Mouse (Mus musculus) lung, adult 2 months (tissue): Measurements from ENCODE around the gene Nr4a1. TPM values are rescaled to one million over a fixed set of nuclear protein-coding genes. Genes with fewer than 3 reads are reported as not detected.

Experiments used
- DNase-seq: peaks from one replicate; pipeline ENCODE4 v3.0.0; 2022
- H3K4me1 ChIP-seq: fragments of 200-500 bp; 2 replicates; pipeline ENCODE4 v1.6.1; 2011; ENCODE audit warnings: low read length; ENCODE audit not compliant: control insufficient read depth, insufficient read depth
- H3K4me3 ChIP-seq: fragments of 200-500 bp; replicated peaks from 2 replicates; pipeline ENCODE3; 2011; ENCODE audit warnings: low read depth, mild to moderate bottlenecking, control low read depth, low read length; ENCODE audit errors: extremely low read depth
- CTCF ChIP-seq: fragments of 200-500 bp; IDR thresholded peaks from 2 replicates; pipeline ENCODE4 v1.5.1; 2011; ENCODE audit warnings: mild to moderate bottlenecking, low read length, control low read depth; ENCODE audit not compliant: insufficient read depth
- POLR2A ChIP-seq: fragments of 200-500 bp; IDR thresholded peaks from 2 replicates; pipeline ENCODE4 v1.6.1; 2011; ENCODE audit warnings: low read depth, mild to moderate bottlenecking, control low read depth, low read length, borderline replicate concordance; ENCODE audit errors: extremely low read depth
- WGBS: fragments of 180-500 bp; shearing (Covaris S2); methylation state at CpG from one replicate; pipeline ENCODE4 v1.1.7; 2018; 5-methylcytosine and 5-hydroxymethylcytosine counted together
- polyA plus RNA-seq: library from polyadenylated mRNA; depleted of rRNA; stranded (reverse); fragments of >200 nt; gene quantifications from 2 replicates; pipeline ENCODE4 v1.2.3, GENCODE M21; 2012

The Nr4a1 gene
- polyA plus RNA-seq, 1 experiment, result 40.0 TPM

GRCm38 (mm10) chr15:101232607-101233006 lies 21.5 kb upstream of the Nr4a1 start:
- TF ChIP-seq CTCF (no peak), POLR2A (no peak)
- 63% methylated on average over 4 of the region's 4 CpGs for WGBS
- Histone ChIP-seq H3K4me1 (peaks cover 29% of the 10 kb centered on the region), H3K4me3 (no peak overlapping the region)
- DNase-seq, result no peak

DNA sequence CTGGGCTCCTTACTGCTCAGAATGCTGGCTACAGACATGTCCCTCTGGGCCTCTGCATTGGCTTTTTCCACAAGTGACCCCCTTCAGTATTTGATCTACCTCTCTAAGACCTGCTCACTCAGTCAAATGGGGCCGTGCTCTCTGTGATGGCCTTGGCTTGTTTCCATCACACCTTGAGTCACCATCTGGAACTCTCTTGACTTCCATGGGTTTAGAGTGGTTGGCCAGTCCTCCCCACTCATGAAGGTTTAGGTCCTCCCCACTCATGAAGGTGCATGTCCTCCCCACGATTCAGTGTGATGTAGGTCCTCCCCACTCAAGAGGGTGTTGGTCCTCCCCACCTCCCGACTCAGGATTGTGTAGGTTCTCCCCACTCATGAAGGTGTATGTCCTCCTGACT lies 20.9 kb upstream of the Nr4a1 start:
- TF ChIP-seq CTCF, result no peak
- no peak overlapping the region for H3K4me3 ChIP-seq
- DNase-seq, result no peak
- WGBS, result 51% methylated on average over 3 of the region's 3 CpGs
- peaks cover 29% of the 10 kb centered on the region for H3K4me1 ChIP-seq

- DNase-seq, result peak; percentile 80
- H3K4me3 ChIP-seq, result no peak overlapping the region
- H3K4me1 ChIP-seq, result peaks cover 23% of the 10 kb centered on the region
- 22% methylated on average over 11 of the region's 11 CpGs for WGBS
- TF ChIP-seq POLR2A (peak; percentile 67; the same call in 1 of the 2 replicates), CTCF (no peak)
These were observed 20.3 kb upstream of the Nr4a1 start for GRCm38 (mm10) chr15:101233641-101234275.

- no peak for DNase-seq
- WGBS, result 40% methylated on average over 10 of the region's 10 CpGs
- peaks cover 18% of the 10 kb centered on the region for H3K4me1 ChIP-seq
- no peak overlapping the region for H3K4me3 ChIP-seq
- TF ChIP-seq POLR2A, result no peak
- no peak for TF ChIP-seq CTCF
These were observed 19.3 kb upstream of the Nr4a1 start for GRCm38 (mm10) chr15:101234611-101235341.

DNA sequence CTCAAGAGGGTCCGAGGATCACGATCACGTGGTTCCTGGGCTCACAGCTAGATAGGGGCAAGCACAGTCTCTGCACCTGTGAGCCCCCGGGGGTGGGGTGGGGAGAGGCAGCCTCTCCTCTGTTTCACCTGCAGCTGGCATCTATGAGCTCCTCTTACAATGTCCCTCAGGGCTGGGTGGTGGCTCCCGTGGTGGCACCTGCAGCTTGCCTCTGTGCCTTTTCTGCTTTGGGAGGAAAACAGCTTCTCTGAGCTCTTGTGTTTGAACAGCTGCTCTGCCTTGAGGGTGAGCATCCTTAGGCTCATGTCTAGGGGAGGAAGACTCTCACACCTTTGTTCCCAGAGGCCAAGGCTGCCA lies 18.7 kb upstream of the Nr4a1 start:
- Histone ChIP-seq H3K4me1 (peaks cover 18% of the 10 kb centered on the region), H3K4me3 (no peak overlapping the region)
- 45% methylated on average over 5 of the region's 5 CpGs for WGBS
- TF ChIP-seq CTCF (no peak), POLR2A (no peak)
- DNase-seq, result no peak

DNA sequence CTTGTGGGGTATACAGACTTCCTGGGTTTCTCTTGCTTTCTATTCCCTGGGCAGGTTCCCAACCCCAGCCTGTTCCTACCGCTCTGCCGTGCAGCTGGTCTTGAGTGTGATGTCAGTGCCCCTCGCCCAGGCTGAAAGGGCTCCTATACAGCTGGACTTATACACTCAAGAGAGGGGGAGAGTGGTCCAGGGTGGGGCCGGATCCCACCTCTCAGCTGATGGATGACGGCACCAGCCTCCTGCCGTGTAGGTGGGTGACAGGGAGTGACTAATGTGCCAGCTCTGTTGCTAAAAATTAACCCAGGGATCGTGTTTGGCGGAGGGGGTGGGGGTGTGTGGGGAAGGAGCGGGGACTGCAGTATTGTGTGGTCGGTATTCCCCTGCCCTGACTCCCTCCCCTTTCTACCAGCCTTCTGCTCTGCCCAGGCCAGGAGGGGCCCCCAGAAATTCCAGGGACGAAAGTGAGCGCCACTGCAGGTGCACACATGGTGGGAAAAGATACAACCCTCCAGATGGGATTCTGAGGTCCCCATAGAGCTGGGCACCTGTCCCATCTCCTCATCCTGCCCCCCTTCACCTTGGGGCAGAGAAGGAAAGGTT lies 18.2 kb upstream of the Nr4a1 start:
- no peak overlapping the region for H3K4me3 ChIP-seq
- WGBS, result 37% methylated on average over 12 of the region's 12 CpGs
- peaks cover 19% of the 10 kb centered on the region for H3K4me1 ChIP-seq
- TF ChIP-seq POLR2A, result no peak
- no peak for TF ChIP-seq CTCF
- DNase-seq, result no peak

DNA sequence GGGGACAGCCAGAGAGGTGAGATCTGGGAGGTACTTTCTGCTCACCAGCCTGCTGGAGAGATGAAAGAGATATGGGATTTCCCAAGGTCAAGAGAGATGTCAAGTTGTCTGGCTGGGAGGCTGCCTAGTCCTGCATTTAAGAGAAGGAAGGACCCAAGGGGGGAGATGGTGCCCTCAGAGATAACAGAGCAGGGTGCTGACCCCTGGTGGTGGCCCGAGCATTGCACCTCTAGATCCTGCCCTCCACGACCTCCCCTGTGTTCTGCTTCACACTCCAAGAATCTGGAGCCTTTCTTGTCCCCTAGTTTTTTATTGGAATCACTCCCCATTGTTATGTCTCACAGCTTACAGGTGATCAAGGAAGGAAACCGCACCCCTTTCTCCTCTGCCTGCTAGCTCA lies 17.2 kb upstream of the Nr4a1 start:
- TF ChIP-seq POLR2A (no peak), CTCF (peak; percentile 88)
- 7% methylated on average over 3 of the region's 3 CpGs for WGBS
- Histone ChIP-seq H3K4me1 (peaks cover 24% of the 10 kb centered on the region), H3K4me3 (no peak overlapping the region)
- DNase-seq, result peak; percentile 81

- DNase-seq, result no peak
- 13% methylated on average over 28 of the region's 28 CpGs for WGBS
- Histone ChIP-seq H3K4me1 (peaks cover 16% of the 10 kb centered on the region), H3K4me3 (no peak overlapping the region)
- TF ChIP-seq POLR2A, result no peak
- TF ChIP-seq CTCF, result peak; percentile 64
These were observed 15.1 kb upstream of the Nr4a1 start for GRCm38 (mm10) chr15:101238885-101239511.

DNA sequence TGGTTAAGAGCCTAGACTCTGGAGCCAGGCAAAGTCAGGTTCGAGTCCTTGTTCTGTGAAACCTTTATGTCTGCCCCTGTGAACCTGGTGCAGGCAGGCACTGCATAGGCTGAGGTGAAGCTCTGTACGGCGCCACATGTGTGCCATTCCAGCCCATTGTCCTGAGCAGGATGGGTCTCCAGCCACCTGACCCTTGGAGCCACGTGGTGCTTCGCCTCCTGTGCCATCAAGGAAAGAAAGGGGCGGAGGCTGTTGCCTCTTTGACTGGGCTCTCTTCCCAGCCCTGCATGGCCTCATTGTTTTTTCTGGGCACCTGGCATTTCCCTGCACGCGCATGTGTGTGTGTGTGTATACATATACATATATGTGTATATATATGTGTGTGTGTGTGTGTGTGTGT lies 14.2 kb upstream of the Nr4a1 start:
- Histone ChIP-seq H3K4me3 (no peak overlapping the region), H3K4me1 (peaks cover 12% of the 10 kb centered on the region)
- TF ChIP-seq POLR2A (no peak), CTCF (no peak)
- DNase-seq, result no peak
- 64% methylated on average over 8 of the region's 8 CpGs for whole genome bisulfite sequencing
